Mouse (Mus musculus) liver, adult 2 months (tissue): ENCODE measurements around the gene Gm20388.

Source experiments
- CTCF ChIP-seq: fragments of 200-500 bp; IDR thresholded peaks from 2 replicates; pipeline ENCODE4 v1.5.1; 2011; ENCODE audit warnings: low read depth, low read length, control low read depth
- POLR2A ChIP-seq: fragments of 200-500 bp; IDR thresholded peaks from 2 replicates; pipeline ENCODE4 v1.6.1; 2011; ENCODE audit warnings: low read length, control low read depth; ENCODE audit not compliant: insufficient read depth; ENCODE audit errors: extremely low read depth

DNA sequence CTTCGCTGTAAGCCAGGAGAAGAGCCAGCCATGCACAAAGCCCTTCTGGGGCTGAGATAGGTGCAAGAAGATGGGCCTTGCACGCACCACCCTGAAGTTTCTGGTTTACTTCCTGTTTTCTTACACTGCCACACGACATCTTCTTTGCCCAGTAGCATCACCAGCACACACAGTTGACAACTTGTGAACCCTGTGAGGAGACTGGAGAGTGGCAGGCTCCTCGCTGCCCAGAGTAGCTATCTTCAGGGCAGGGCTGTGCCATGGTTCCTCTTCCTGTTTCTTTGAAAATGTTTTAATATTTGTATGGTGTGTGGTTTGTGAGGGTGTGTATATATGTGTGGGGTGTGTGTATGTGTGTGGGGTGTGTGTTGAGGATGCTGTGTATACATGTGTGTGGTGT is 401.8 kb downstream of the Gm20388 start:
- TF ChIP-seq CTCF = no peak
- no peak for TF ChIP-seq POLR2A
